Mouse (Mus musculus) yolk sac, embryonic 10.5 days (tissue): ENCODE data around the gene Zfp692.
"Not testable (repeated sequence)": the region's sequence is repeated elsewhere in the genome, so short reads cannot be mapped to it uniquely, and the experiment has no call there.

Experiments used
- DNase-seq: peaks from one replicate; pipeline ENCODE4 v3.0.0-alpha.2; 2017; ENCODE audit warnings: low spot score

The Zfp692 gene

GRCm38 (mm10) chr11:58354927-58355326 is 48.1 kb downstream of the Zfp692 start:
- no peak for DNase-seq

- no peak for DNase-seq
These were observed 50.2 kb downstream of the Zfp692 start for GRCm38 (mm10) chr11:58357042-58357441.

GRCm38 (mm10) chr11:58357844-58358534 is 51.1 kb downstream of the Zfp692 start:
- no peak for DNase-seq

GRCm38 (mm10) chr11:58362562-58362961 is 55.7 kb downstream of the Zfp692 start:
- not testable (repeated sequence) for DNase-seq
